Mouse (Mus musculus) myocyte (in vitro differentiated cells): ENCODE data around the gene Cbfb. TPM values are rescaled to one million over a fixed set of nuclear protein-coding genes. Genes with fewer than 3 reads are reported as not detected.

Source experiments
- H3K27me3 ChIP-seq: one replicate; pipeline ENCODE4 v1.6.1; 2011; ENCODE audit not compliant: control insufficient read depth, insufficient read depth, insufficient read length
- H3K36me3 ChIP-seq: one replicate; pipeline ENCODE4 v1.6.1; 2011; ENCODE audit not compliant: control insufficient read depth, insufficient read depth
- H3K4me2 ChIP-seq: one replicate; pipeline ENCODE4 v1.6.1; 2011; ENCODE audit warnings: low read depth, control low read depth
- H3K4me3 ChIP-seq: one replicate; pipeline ENCODE4 v1.5.1; 2011; ENCODE audit warnings: mild to moderate bottlenecking, control low read depth, moderate library complexity
- H3K79me2 ChIP-seq: one replicate; pipeline ENCODE4 v1.6.1; 2011; ENCODE audit not compliant: control insufficient read depth, insufficient read depth
- H3ac ChIP-seq: one replicate; pipeline ENCODE4 v1.6.1; 2011; ENCODE audit not compliant: control insufficient read depth, insufficient read length
- CEBPB ChIP-seq: IDR thresholded peaks from 2 replicates; pipeline ENCODE4 v1.6.1; 2011; ENCODE audit warnings: mild to moderate bottlenecking, moderate library complexity; ENCODE audit not compliant: poor library complexity, insufficient read depth, severe bottlenecking
- E2F4 ChIP-seq: IDR thresholded peaks from one replicate; pipeline ENCODE4 v1.6.1; 2011; ENCODE audit warnings: mild to moderate bottlenecking, control low read depth, moderate library complexity; ENCODE audit not compliant: insufficient read depth
- MAX ChIP-seq: IDR thresholded peaks from one replicate; pipeline ENCODE4 v1.6.1; 2011; ENCODE audit warnings: low read depth, mild to moderate bottlenecking, control low read depth
- MYOD1 ChIP-seq, 3 experiments: IDR thresholded peaks; one replicate each; pipeline ENCODE4 v1.6.1; 2011; ENCODE audit warnings: control low read depth in 2 of 3, low read depth in 2 of 3, mild to moderate bottlenecking in 2 of 3, moderate library complexity in 1 of 3; ENCODE audit not compliant: insufficient read length in 2 of 3, control insufficient read depth in 1 of 3
- MYOG ChIP-seq, 3 experiments: IDR thresholded peaks; one replicate each; pipeline ENCODE4 v1.6.1; 2011; ENCODE audit warnings: control low read depth in 2 of 3, low read depth in 2 of 3, mild to moderate bottlenecking in 2 of 3; ENCODE audit not compliant: insufficient read length in 2 of 3, control insufficient read depth in 1 of 3, insufficient read depth in 1 of 3
- POLR2A ChIP-seq: IDR thresholded peaks from one replicate; pipeline ENCODE4 v1.6.1; 2011; ENCODE audit warnings: low read depth, mild to moderate bottlenecking, control low read depth, moderate library complexity; ENCODE audit not compliant: insufficient read length
- POLR2AphosphoS2 ChIP-seq: IDR thresholded peaks from one replicate; pipeline ENCODE4 v1.6.1; 2011; ENCODE audit warnings: low read depth, control low read depth; ENCODE audit not compliant: insufficient read length
- REST ChIP-seq: IDR thresholded peaks from one replicate; pipeline ENCODE4 v1.6.1; 2011; ENCODE audit warnings: mild to moderate bottlenecking, control low read depth, moderate library complexity; ENCODE audit not compliant: insufficient read depth, insufficient read length
- SRF ChIP-seq: IDR thresholded peaks from one replicate; pipeline ENCODE4 v1.6.1; 2011; ENCODE audit warnings: low read depth; ENCODE audit not compliant: control insufficient read depth, insufficient read length
- TCF12 ChIP-seq: IDR thresholded peaks from one replicate; pipeline ENCODE4 v1.6.1; 2011; ENCODE audit warnings: mild to moderate bottlenecking, control low read depth; ENCODE audit not compliant: poor library complexity, insufficient read depth, severe bottlenecking
- TCF3 ChIP-seq: IDR thresholded peaks from one replicate; pipeline ENCODE4 v1.6.1; 2011; ENCODE audit warnings: low read depth, control low read depth; ENCODE audit not compliant: insufficient read length
- USF1 ChIP-seq: IDR thresholded peaks from one replicate; pipeline ENCODE4 v1.6.1; 2011; ENCODE audit warnings: low read depth, mild to moderate bottlenecking, control low read depth, moderate library complexity
- polyA plus RNA-seq: library from polyadenylated mRNA; unstranded; fragments of >200 nt; fragmentation: generic; extraction: Trizol; gene quantifications from one replicate; pipeline ENCODE4 v1.2.1, GENCODE M21; 2012; ENCODE audit warnings: missing spikeins

Cbfb gene
- polyA plus RNA-seq, 1 experiment = 38.1 TPM

- Histone ChIP-seq H3ac (no peak overlapping the region), H3K4me2 (no peak overlapping the region), H3K36me3 (peaks cover 19% of the 10 kb centered on the region), H3K27me3 (no peaks in the 10 kb centered on the region), H3K4me3 (no peak overlapping the region), H3K79me2 (no peaks in the 10 kb centered on the region)
- TF ChIP-seq MYOD1 (IDR thresholded peaks at IDR 0.05; ENCODE audit: control insufficient read depth in 1 of 3, insufficient read length in 2 of 3, low read depth in 2 of 3) (no peak), TCF12 (no peak)
Measured at GRCm38 (mm10) chr8:105237442-105238142, 67.1 kb downstream of the Cbfb start.

GRCm38 (mm10) chr8:105241016-105241415, 70.5 kb downstream of the Cbfb start:
- H3K4me3 ChIP-seq = no peak overlapping the region
- no peaks in the 10 kb centered on the region for H3K27me3 ChIP-seq
- no peak for TF ChIP-seq POLR2A
- TF ChIP-seq SRF = no peak
- TF ChIP-seq TCF12 = no peak
- TF ChIP-seq CEBPB = no peak
- TF ChIP-seq USF1 = no peak
- no peak for TF ChIP-seq MYOG (IDR thresholded peaks at IDR 0.05; ENCODE audit: control insufficient read depth in 1 of 3, insufficient read depth in 1 of 3, insufficient read length in 2 of 3, low read depth in 2 of 3)
- no peak for TF ChIP-seq E2F4
- TF ChIP-seq POLR2AphosphoS2 = no peak
- TF ChIP-seq MAX = no peak
- TF ChIP-seq MYOD1 (IDR thresholded peaks at IDR 0.05; ENCODE audit: control insufficient read depth in 1 of 3, insufficient read length in 2 of 3, low read depth in 2 of 3) = no peak
- TF ChIP-seq REST = no peak
- no peak for TF ChIP-seq TCF3
- no peak overlapping the region for H3ac ChIP-seq
- no peak overlapping the region for H3K4me2 ChIP-seq
- peaks cover 23% of the 10 kb centered on the region for H3K36me3 ChIP-seq
- no peaks in the 10 kb centered on the region for H3K79me2 ChIP-seq

GRCm38 (mm10) chr8:105251954-105252353, 81.5 kb downstream of the Cbfb start:
- Histone ChIP-seq H3K27me3 (no peaks in the 10 kb centered on the region), H3K36me3 (peaks cover 20% of the 10 kb centered on the region), H3K79me2 (no peaks in the 10 kb centered on the region), H3K4me2 (no peak overlapping the region), H3ac (no peak overlapping the region), H3K4me3 (no peak overlapping the region)
- TF ChIP-seq MAX (no peak), SRF (no peak), CEBPB (no peak), TCF3 (no peak), TCF12 (no peak), POLR2A (no peak), USF1 (no peak), MYOD1 (IDR thresholded peaks at IDR 0.05; ENCODE audit: control insufficient read depth in 1 of 3, insufficient read length in 2 of 3, low read depth in 2 of 3) (no peak), POLR2AphosphoS2 (no peak), E2F4 (no peak), REST (no peak), MYOG (IDR thresholded peaks at IDR 0.05; ENCODE audit: control insufficient read depth in 1 of 3, insufficient read depth in 1 of 3, insufficient read length in 2 of 3, low read depth in 2 of 3) (no peak)

- TF ChIP-seq TCF12 = no peak
- peak in 1 of 3 experiments; percentile 20 for TF ChIP-seq MYOG (IDR thresholded peaks at IDR 0.05; ENCODE audit: control insufficient read depth in 1 of 3, insufficient read depth in 1 of 3, insufficient read length in 2 of 3, low read depth in 2 of 3)
- TF ChIP-seq MAX = no peak
- no peak for TF ChIP-seq POLR2A
- peak; percentile 35 for TF ChIP-seq POLR2AphosphoS2
- TF ChIP-seq MYOD1 (IDR thresholded peaks at IDR 0.05; ENCODE audit: control insufficient read depth in 1 of 3, insufficient read length in 2 of 3, low read depth in 2 of 3) = peak in 2 of 3 experiments; percentile 64 to 69
- no peak for TF ChIP-seq E2F4
- TF ChIP-seq TCF3 = no peak
- Histone ChIP-seq H3K79me2 (no peaks in the 10 kb centered on the region), H3K4me2 (peak overlapping the region; percentile 49), H3K27me3 (no peaks in the 10 kb centered on the region), H3ac (no peak overlapping the region), H3K36me3 (peaks cover 20% of the 10 kb centered on the region), H3K4me3 (no peak overlapping the region)
Measured at GRCm38 (mm10) chr8:105252680-105253537, 82.4 kb downstream of the Cbfb start.

GRCm38 (mm10) chr8:105253766-105254151, 83.3 kb downstream of the Cbfb start:
- no peaks in the 10 kb centered on the region for H3K27me3 ChIP-seq
- H3K36me3 ChIP-seq = peaks cover 16% of the 10 kb centered on the region
- H3ac ChIP-seq = peak overlapping the region; percentile 42
- peak overlapping the region; percentile 25 for H3K4me3 ChIP-seq
- TF ChIP-seq SRF (no peak), POLR2AphosphoS2 (peak; percentile 32)
- H3K79me2 ChIP-seq = no peaks in the 10 kb centered on the region
- H3K4me2 ChIP-seq = peak overlapping the region; percentile 49
